Mouse (Mus musculus) brain, adult 10 weeks (tissue): ENCODE results near the gene Ppie. TPM values are rescaled to one million over a fixed set of nuclear protein-coding genes. Genes with fewer than 3 reads are reported as not detected.

Experiments used
- polyA plus RNA-seq: library from polyadenylated mRNA; stranded (reverse); fragments of 350-450 nt; fragmentation: Illumina TruSeq; extraction: RNeasy Lipid Tissue Mini Kit (QIAGEN cat#74804); gene quantifications from one replicate; pipeline ENCODE4 v1.2.3, GENCODE M21; 2015; ENCODE audit warnings: low read depth, low replicate concordance

Gene Ppie
- 26.6 TPM for polyA plus RNA-seq

GRCm38 (mm10) chr4:123139513-123140154 lies at the start of gene Ppie:
Gene Ppie, minus strand, starts transcription at chr4:123139951.

GRCm38 (mm10) chr4:123182328-123183238 lies 42.8 kb upstream of the Ppie start, which contains the start of gene Hpcal4:
Gene Hpcal4, plus strand, starts transcription at chr4:123183227.

GRCm38 (mm10) chr4:123116011-123116410 lies 23.7 kb downstream of the Ppie start, which contains the start of gene Oxct2b:
Gene Oxct2b, plus strand, starts transcription at chr4:123116266.

GRCm38 (mm10) chr4:123104651-123105450 lies 34.9 kb downstream of the Ppie start, which contains the start of gene Bmp8b:
Gene Bmp8b, plus strand, starts transcription at chr4:123105165.

Other genes with a start within 250 kb of the Ppie start
- 22.5 TPM for gene Mfsd2a, start 178.8 kb downstream of the Ppie start, polyA plus RNA-seq
- 6.7 TPM for gene Mycl, start 144.3 kb downstream of the Ppie start, polyA plus RNA-seq
- gene Trit1, start 123.4 kb downstream of the Ppie start, polyA plus RNA-seq = 14.4 TPM
- gene Bmp8b, start 34.8 kb downstream of the Ppie start, polyA plus RNA-seq = 0.27 TPM
- 0.34 TPM for gene Oxct2b, start 23.7 kb downstream of the Ppie start, polyA plus RNA-seq
- 396 TPM for gene Hpcal4, start 43.3 kb upstream of the Ppie start, polyA plus RNA-seq
- 6.1 TPM for gene Nt5c1a, start 61.6 kb upstream of the Ppie start, polyA plus RNA-seq
- 3.0 TPM for gene Heyl, start 93.6 kb upstream of the Ppie start, polyA plus RNA-seq
- 27.5 TPM for gene Pabpc4, start 122.4 kb upstream of the Ppie start, polyA plus RNA-seq
- not detected for gene Oxct2a, start 183.7 kb upstream of the Ppie start, polyA plus RNA-seq
- not detected for gene Bmp8a, start 203.3 kb upstream of the Ppie start, polyA plus RNA-seq